Mouse (Mus musculus) right cerebral cortex, postnatal 14 days (tissue): ENCODE results near the gene Ptch1.
A peak's percentile ranks its signal among the peaks of the same experiment; 100 is the strongest.

Source experiments
- DNase-seq: peaks from one replicate; pipeline ENCODE4 v3.0.0; 2022

Ptch1 gene

DNA sequence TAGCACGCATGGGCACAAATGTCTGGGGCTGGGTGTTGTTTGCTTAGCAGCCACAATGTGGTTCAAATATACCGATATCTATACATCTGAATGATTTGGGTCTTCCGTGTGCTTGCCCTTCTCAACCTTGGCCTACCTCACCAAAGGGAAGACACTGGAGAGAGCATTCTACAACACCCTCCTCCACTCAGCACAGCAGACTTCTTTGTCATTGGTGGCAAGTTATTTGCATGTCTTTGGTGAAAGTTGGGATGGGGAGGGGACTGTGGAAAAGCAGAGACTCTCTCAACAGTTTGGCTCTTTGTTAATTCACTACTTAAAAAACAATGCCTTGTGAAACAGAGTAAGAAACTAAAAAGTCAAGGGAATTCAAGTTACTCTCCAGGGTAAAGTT, 43.0 kb downstream of the Ptch1 start:
- no peak for DNase-seq

DNA sequence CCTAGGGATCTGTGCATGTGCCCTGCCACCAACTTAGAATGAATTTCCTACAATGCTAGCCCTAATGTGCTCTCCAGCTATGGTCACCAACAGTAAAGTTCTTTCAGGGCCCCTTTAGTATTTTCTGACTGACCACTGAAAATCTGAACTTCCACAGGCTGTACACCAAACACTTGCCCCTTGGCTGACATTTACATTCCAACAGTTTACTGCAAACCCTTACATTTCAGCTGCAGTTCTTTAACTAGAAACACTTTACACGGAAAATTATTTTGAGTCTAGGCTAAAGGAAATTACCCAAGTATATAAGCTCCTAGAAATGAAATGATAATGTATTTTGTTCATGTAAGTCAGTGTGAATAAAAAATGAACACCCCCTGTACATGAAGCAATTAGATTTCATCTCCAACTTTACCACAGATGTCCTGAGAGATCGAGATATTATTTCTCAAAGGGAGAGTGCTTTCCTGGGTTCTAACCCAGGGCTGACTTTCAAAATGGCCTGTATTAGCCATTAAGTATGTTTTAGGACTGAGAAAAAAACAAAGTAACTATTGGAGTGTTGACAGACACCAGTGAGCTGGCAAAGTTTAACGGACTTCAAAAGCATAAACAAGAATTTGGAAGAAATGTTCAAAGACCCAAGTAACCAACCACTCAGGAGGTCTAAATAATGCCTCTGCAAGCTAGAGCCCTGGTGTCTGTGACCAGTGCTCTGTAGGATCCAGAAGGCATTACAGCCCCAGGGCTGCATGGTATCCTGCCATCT, 43.6 kb downstream of the Ptch1 start:
- no peak for DNase-seq

DNA sequence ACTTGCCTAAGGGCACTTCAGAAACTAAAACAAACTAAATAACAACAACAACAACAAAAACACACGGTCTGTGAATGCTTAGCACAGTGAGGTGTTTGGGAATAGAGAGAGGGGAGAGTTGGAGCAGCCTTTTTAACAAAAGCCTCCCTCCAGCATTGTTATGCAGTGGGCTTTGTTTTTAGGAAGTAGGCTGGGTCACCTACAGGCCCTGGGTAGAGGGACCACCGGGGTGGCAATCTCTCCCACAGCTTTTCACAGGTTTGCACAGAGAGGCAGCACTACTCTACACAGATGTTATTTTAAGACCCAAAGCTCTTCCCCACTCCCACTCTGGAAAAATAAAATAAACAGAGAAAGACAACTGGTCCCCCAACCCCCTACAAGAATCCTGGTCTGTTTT, 44.5 kb downstream of the Ptch1 start:
- DNase-seq = no peak

DNA sequence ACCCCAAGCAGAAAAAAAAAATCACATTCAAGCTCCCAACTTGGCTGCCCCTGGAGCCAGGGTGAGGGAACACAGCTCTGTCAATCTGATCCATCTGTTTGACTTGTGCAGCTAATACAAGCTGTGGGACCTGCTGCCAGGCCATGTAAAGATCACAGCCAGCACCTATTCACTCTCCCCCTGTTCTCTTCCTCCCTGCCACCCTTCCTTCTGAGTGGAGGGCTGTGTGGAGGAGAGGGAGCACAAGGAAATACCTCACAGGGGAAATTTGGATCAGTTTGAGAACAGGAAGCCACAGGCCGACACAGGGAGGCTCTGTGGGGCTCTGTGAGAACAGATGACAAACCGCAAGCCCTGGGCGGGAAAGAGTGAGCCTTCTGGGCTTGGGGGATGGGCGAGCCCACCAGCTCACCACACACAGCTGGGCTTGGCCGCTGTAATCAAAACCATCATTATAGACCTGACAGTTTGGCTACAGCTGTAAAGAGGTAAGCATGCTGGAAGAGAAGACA, 45.2 kb downstream of the Ptch1 start:
- DNase-seq = peak; percentile 23

DNA sequence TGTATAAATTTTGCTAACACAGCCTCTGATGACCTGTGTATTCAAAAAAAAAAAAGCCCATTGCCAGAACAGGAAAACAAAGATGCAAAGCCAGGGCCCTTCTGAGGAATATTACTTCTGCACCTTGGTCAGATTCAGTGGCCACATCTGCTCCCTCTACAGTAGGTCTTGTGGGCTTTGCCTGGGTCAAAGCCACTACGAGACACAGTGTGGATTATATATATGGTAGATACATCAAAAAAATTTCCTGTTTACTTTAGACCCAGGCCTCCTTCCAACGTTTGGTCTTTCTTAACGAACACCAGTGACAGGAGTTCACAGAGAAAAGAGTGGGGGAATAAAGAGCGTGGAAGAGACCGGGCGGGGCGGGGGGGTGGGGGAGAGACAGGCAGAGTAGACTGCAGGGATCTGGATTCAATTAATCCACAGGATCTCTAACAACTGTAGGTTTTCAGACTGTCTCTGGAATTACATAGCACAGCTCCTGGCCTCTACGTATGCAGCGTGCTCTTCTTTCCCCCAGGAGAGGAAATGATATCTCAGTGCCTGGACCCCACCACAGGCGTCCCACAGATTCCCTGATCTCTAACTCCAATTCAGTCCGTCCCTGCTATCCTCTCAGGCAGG, 47.7 kb downstream of the Ptch1 start:
- DNase-seq = no peak

DNA sequence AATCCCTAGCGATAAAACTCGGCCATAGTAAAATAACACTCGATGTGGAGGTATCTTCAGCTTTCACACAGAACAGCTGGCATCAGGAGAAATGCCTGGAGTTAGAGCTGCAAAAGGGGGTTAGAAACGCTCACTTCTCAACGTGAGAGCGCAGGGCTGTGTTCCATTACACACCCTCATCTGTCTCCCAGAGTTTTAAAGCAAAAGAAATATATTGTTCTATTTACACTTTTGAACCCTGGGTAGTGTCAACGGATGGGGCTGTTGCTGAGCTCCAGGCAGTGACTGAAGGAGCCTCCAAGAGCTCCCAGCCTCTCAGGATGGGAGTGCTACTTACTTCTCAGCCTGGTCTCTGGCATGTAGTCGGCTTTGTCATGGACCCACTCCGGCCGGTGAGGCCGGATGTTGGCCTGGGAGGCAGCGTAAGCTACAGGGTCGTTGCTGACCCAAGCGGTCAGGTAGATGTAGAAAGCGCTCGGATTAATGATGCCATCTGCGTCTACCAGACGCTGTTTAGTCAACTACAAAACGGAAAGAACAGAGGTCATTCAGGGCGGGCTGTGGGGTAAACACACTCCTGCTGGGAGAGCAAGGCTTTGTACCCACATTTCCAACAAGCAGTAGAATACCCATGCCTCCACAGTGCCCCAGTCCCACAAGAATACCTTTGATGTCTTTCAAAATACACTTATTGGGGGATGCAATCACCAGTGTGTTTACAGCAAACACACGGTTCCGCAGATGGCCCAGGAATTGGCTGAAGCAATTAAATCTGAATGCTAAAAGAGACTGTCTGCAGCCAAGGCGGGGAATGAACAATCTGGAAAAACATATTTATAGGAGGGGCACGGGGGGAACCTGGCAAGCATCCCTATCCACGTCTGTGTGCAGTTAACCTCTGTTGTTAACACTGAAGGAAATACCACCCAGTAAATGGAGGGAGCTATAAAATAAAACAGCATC, 48.5 kb downstream of the Ptch1 start:
- no peak for DNase-seq

DNA sequence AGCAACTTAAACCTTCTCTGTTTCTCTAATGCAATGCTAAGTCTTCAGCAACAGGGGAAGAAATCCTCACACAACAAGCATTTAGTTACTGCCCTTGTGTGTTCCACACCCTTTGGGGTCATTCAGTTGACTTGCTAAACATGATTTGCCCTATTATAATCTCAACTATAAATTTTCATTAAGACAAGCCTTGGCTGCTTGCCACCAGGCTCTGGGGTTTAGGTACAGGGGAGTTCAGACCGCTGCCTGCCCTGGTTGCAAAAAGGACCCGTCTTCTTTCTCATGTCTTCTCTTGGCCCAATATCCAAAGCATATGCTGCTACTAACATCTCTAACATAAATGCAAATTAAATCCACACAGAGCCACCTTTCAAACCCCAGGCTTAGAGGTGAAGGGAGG, 49.3 kb downstream of the Ptch1 start:
- DNase-seq = no peak

DNA sequence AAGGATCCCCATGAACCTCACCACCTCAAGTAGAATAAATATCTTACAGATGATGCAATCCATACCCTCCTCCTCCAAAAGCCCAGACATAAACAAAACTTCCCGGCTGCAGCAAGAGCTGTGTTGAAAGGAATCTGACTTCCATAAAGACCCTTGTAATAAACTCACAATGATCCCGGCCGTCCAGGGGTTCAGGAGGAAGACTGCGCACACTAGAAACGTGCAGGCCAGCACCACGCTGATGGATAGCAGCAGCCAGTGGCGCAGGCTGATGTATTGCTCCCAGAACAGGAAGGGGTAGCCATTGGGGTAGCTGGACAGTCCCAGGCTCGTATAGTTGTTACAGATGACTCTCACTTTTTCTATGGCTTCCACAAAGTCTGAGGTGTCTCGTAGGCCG, 50.6 kb downstream of the Ptch1 start:
- DNase-seq = no peak

DNA sequence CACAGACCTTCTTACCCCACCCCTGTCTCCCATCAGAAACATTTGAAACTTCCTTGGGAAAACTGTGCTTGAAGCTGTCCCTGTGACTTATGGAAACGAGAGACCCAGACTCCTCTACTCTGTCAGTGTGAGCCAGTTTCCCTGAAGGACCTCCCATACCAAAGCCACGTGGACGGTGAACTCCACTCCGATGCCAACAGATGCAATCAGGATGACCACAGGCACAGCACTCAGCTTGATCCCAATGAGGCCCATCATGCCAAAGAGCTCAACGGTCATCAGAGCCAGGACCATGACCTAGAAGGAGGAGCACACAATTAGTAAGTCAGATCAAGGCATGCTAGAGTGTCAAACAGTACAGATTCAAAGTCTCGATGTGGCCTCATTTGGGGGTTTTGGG, 53.3 kb downstream of the Ptch1 start:
- DNase-seq = no peak

DNA sequence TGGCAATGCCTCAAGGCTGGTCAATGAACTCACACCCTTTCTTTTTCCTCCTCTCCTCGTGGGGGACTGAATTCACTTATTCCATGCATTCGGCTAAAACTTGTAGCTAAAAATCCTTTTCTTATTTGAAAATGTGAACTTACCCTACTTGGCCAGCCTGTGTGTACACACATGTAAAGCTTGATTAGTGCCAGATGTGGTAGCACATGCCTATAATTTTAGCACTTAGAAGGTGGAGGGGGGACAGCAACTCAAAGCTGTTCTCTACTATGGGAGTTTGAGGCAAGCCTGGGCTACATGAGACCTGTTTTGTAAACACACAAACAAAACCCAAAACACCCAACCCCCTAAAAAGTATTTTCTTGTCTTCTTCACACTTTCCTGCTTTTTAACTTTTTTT, 56.9 kb downstream of the Ptch1 start:
- DNase-seq = no peak

DNA sequence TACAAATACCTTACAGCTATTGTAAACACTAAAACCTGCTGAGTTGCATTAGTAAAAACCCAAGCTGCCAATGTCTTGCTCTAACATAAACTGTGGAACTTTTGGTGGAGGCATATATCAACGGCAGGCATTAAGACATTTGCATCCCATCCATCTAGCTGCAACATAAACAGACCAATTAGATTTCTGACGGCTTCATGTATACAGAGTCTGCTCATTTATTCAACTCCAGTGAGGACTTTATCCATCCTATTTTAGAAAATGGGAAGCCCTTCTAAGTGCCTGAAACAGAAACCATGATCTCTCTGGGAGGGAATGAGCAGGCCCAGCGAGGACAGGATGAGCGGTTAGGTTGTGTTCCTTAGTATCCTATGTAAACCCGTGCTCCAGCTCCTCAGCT, 57.9 kb downstream of the Ptch1 start:
- DNase-seq = no peak

DNA sequence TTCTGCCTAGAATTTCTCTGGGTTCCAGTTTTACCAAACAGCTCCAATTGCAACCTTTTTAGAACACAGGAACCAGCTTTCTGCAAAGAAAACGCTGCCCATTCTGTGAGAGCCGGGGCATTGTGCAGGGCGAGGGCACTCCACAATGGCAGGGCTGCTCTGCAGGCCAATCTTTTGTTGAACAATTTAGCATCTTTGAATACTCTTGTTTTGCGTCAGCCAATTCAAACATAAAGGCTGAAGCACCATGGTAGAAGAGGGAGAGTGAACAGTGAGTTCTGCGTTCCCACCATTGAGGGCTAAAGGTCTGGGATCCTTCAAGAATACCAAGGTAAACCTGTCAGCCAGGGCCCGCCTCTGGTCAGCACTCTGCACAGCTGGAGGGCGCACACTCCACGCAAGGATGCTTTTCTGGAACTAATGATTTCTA, 58.5 kb downstream of the Ptch1 start:
- DNase-seq = no peak

DNA sequence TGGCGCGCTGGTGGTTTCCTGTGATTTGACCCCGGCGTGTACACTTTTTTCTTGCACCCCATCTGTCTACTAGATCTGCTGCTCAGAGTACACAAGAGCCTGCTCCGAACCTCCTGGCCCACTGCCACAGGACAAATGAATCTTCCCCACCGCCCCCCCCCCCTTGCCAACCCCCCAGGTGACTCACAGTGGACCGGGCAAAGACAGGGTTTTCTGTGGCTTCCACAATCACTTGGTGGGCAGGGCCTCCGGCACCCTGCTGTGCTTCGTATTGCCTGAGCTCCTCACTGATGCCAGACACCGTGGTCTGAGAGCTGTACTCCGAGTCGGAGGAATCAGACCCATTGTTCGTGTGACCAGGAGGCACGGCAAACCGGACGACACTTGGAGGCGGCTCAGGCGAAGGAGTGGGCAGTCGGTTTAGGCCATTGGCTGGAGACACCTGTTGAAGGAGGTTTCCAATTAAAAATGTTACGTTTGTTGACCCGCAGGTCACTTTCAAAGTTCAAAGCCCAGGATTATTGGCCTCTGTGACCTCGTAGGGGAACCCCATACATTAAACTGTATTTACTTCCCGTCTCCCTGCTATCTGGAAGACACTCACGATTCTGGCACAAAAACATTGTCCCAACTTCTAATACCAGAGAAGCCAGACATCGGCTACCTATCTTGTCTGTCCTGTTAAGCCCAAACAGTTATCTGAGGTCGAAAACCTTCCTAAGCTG, 59.9 kb downstream of the Ptch1 start:
- DNase-seq = no peak

DNA sequence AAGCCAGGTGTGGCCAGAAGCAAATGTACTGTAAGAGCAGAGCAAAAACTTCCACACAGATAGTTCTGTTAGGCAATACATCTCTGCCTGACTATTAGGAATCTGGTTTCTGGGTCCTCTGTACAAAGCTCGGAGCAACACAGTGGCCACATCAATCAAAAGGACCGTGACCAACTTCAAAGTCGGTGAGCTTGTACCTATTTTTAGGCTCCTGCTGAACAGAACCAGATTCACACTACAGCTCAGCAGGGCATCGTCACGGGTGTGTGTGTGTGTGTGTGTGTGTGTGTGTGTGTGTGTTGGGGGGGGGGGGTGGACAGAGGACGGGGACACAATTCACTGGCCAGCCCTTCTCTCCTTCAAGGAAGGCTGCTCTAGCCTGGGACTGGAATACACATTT, 61.0 kb downstream of the Ptch1 start:
- no peak for DNase-seq

DNA sequence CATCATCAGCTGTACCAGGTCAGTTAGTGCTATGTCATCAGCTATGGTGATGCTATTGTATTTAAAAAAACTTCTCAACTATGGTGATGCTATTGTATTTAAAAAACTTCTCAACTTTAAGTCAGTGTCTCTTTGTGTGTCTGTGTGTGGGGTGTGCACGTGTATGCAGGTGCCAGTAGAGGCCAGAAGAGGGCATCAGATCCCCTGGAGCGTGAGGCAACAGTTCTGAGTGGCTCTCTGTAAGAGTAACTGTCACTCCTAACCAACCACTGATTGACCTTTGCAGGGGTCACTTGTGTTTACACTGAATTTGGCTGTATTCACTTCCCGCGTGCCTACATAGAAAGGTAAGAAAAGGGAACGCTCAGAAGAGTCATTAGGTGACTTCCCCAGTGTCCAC, 65.6 kb downstream of the Ptch1 start:
- no peak for DNase-seq

DNA sequence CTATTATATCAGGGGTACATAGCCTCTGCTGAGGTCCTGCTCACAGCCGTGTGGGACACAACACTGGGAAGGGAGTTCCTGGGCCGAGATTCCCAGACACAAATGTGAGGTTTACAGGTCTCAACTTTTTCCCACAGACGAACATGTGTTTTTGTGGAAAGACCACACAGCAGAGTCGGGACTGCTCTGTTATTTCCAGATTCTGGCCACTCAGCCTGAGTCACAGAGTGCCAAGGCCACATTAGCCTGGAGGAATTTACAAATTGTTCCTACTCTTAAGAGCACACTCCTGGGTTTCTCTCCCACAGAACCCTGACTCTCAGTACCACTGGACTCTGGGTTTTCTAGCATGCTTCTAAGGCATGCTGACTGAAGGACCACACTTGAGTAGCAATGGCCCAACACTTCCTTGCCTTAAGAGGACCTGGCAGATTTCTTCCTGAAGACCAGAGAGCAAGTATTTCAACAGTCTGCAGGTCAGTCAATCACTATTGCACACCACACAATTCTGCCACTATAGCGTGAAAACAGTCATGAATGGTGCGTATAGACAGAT, 66.3 kb downstream of the Ptch1 start:
- DNase-seq = no peak

DNA sequence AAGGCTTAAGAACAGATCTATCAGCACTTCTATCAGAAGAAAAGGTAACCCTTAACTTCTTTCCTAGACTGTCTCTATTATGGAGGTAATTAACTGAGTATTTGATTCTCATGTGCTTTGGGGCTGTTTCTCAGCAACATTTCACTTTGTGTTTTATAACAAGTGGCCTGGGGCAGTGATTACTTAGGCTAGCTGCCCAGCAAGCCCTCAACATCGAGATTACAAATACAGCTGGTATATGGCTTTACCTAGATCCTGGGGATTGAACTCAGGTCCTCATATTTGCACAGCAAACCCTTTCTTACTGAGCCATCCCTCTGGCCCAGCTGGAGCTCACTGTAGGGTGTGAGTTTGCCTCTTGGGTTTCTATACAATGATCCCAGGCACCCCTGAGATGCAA, 67.0 kb downstream of the Ptch1 start:
- DNase-seq = no peak

DNA sequence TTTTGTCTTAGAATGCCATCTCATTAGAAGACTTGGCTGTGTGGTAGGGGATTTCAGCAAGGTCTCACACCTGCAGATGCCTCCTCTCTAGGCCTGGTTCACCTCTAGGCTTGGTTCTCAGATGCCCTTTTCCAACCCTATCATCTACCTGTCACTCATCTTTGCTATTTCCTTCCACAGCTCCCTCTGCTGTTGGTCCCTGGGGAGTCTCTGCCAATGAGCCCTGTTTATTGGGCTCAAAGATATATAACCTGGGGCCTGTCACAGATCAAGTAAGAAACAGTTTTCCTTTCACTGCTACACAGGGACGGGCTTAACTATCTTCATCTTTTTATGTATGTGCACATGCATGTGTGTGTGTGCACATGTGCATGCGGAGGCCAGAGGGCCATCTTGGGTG, 71.0 kb downstream of the Ptch1 start:
- no peak for DNase-seq

DNA sequence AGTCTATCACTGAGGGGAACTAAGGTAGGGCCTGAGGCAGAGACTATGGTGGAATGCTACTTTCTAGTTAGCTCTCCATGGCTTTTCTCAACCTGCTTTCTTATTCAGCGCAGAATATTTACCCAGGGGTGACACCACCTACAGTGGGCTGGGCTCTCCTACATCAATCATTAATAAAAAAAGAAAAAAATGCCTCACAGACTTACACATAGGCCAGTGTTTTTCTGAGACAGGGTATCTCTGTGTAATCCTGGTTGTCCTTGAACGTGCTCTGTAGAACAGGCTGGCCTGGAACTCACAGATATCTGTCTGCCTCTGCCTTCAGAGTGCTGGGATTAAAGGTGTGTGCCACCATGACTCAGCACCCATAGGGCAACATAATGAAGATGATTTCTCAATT, 73.9 kb downstream of the Ptch1 start:
- DNase-seq = no peak

DNA sequence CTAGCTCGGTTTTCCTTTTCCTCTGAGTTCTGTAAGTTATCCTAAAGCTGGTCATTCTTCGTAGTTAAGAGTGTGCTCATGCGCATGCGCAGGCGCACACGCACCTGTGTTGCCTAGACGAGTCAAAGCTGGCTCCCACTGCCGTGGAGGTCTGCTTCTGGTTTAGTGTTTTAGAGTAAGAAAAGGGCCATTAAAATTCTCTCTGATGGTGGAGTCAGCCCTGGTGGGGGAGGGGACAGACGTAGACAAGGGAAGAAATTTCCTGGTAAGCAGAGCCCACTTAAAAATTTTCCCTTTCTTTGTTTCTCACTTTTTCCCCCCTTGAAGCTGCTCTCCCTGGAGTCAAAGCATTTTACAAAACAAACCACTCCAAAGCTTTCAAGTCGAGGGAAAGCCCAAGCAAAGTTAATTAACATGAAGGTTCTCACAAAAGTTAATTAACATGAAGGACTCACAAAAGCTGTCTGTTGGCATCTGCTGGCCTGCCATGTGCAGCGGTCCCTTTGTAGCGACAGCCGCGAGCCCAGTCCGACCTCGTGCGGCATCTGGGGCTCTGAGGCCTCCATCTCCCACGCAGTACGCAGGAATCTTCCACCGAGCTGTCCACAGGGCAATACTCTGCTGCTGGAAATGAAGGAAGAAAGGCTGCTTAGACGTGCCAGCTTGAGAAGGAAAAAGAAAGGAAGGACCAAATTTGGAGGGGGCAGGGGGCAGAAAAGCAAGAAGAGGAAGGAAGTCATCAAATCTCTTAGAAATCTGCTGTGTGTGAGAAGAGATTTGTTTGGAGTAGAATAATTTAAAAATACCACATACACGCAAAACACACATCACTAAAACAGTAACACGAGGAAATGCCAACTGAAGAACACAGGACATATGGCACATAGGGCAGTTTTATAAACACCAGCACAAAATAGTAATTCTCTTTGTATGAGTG, 76.5 kb downstream of the Ptch1 start, which contains the start of gene Fancc:
Gene Fancc (minus strand): TSS at position 633 of the 937 bp plus-strand sequence.
- DNase-seq = peak; percentile 13

DNA sequence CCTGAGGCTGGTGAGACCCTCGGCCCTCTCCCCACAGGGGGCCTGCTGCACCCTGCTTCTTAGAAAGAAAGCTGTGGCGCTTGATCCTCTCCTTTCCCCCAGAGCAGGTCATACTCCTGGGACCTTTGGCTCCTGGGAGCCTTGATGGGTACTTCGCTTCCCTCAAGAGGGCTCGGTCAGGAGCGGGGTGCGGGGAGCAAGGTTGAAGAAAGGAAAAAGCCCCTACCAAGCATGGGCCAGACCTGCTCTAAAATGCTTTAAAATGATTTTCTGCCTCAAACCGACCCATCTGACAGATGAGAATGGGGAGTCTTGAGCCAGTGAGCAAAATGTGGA, 85.7 kb downstream of the Ptch1 start:
- no peak for DNase-seq
